Mouse (Mus musculus) kidney, embryonic 15.5 days (tissue): ENCODE measurements around the gene Ubtd2. TPM values are rescaled to one million over a fixed set of nuclear protein-coding genes. Genes with fewer than 3 reads are reported as not detected.
"Not testable (repeated sequence)": the region's sequence is repeated elsewhere in the genome, so short reads cannot be mapped to it uniquely, and the experiment has no call there.

Experiments
- ATAC-seq: fragments of 200-750 bp; cut with Nextera tagmentation; replicated peaks from 2 replicates; pipeline ENCODE4 v1.8.0; 2017; ENCODE audit warnings: moderate TSS enrichment; ENCODE audit not compliant: low FRiP score
- H3K27ac ChIP-seq: fragments of 300-500 bp; sonication (generic); 2 replicates; pipeline ENCODE4 v1.5.1; 2015; ENCODE audit warnings: mild to moderate bottlenecking, inconsistent platforms
- H3K27me3 ChIP-seq: fragments of 300-500 bp; sonication (generic); 2 replicates; pipeline ENCODE4 v1.6.1; 2015; ENCODE audit warnings: inconsistent platforms
- H3K36me3 ChIP-seq: fragments of 300-500 bp; sonication (generic); 2 replicates; pipeline ENCODE4 v1.6.1; 2015; ENCODE audit warnings: inconsistent platforms
- H3K4me1 ChIP-seq: fragments of 300-500 bp; sonication (generic); 2 replicates; pipeline ENCODE4 v1.6.1; 2015; ENCODE audit warnings: inconsistent platforms
- H3K4me2 ChIP-seq: fragments of 300-500 bp; sonication (generic); 2 replicates; pipeline ENCODE4 v1.6.1; 2015; ENCODE audit warnings: moderate library complexity, mild to moderate bottlenecking, inconsistent platforms
- H3K4me3 ChIP-seq: fragments of 300-500 bp; sonication (generic); replicated peaks from 2 replicates; pipeline ENCODE4 v1.5.1; 2015; ENCODE audit warnings: mild to moderate bottlenecking, inconsistent platforms
- H3K9ac ChIP-seq: fragments of 300-500 bp; sonication (generic); 2 replicates; pipeline ENCODE4 v1.6.1; 2015; ENCODE audit warnings: mild to moderate bottlenecking, inconsistent platforms
- H3K9me3 ChIP-seq: fragments of 300-500 bp; sonication (generic); replicated peaks from 2 replicates; pipeline ENCODE4 v1.6.1; 2016; ENCODE audit warnings: inconsistent platforms
- WGBS: fragments of 180-500 bp; shearing (Covaris S2); methylation state at CpG from one replicate; pipeline ENCODE4 v1.1.7; 2015; ENCODE audit warnings: mixed read lengths; 5-methylcytosine and 5-hydroxymethylcytosine counted together
- polyA plus RNA-seq: library from polyadenylated mRNA; unstranded; fragments of >200 nt; fragmentation: Nextera tagmentation; extraction: Ambion mirVana; gene quantifications from 2 replicates; pipeline ENCODE4 v1.2.1, GENCODE M21; 2015

The Ubtd2 gene
- polyA plus RNA-seq, 1 experiment from 2014 or later: 46.1 TPM

DNA sequence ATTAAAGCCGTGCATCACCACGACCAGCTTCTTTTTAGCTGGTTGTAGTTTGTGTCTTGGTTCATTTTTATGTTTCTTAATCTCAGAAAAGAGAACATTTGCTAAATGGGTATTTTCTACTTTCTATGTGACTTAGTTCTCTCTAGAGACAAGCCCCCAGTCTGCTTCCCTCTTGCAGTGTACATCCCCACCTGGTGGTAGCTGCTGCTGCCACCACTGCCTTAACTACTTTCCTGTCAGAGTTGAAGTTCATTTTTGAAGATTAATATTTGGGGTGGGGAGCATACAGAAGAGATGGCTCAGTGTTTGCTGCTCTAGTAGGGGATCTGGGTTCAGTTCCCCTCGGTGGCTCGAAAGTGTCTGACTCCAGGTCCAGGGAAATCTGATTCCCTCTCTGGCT is 44.8 kb downstream of the Ubtd2 start:
- H3K4me3 ChIP-seq: no peak overlapping the region
- no peaks in the 10 kb centered on the region for H3K4me1 ChIP-seq
- peaks cover 22% of the 10 kb centered on the region; the same call in 1 of the 2 replicates for H3K36me3 ChIP-seq
- H3K27me3 ChIP-seq: no peaks in the 10 kb centered on the region
- no peaks in the 10 kb centered on the region for H3K9me3 ChIP-seq
- no peak overlapping the region for H3K4me2 ChIP-seq
- WGBS: 90% methylated on average over 4 of the region's 4 CpGs
- no peak overlapping the region for H3K27ac ChIP-seq
- H3K9ac ChIP-seq: no peak overlapping the region
- no peak for ATAC-seq

DNA sequence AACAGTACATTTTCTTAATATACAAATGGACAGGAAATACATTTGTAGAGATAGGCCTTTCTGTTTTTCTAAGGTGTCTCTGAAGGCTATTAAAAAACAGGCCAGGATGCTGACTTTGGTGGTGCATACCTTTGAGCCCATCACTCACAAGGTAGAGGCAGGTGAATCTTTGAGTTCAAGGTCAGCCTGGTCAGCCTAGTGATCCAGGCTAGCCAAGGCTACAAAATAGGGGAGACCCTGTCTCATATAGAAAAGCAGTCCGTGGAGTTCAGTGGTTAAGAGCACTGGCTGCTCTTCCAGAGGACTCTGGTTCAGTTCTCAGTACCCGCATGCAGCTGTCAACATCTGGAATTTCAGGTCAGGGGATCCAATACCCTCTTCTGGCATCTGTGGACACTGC is 48.5 kb downstream of the Ubtd2 start:
- no peak overlapping the region for H3K9ac ChIP-seq
- H3K4me3 ChIP-seq: no peak overlapping the region
- peaks cover 22% of the 10 kb centered on the region; the same call in 1 of the 2 replicates for H3K36me3 ChIP-seq
- no peaks in the 10 kb centered on the region for H3K27me3 ChIP-seq
- H3K27ac ChIP-seq: no peak overlapping the region
- no peak overlapping the region for H3K4me2 ChIP-seq
- ATAC-seq: no peak
- WGBS: 94% methylated on average over 2 of the region's 2 CpGs
- H3K4me1 ChIP-seq: no peaks in the 10 kb centered on the region
- H3K9me3 ChIP-seq: no peaks in the 10 kb centered on the region

DNA sequence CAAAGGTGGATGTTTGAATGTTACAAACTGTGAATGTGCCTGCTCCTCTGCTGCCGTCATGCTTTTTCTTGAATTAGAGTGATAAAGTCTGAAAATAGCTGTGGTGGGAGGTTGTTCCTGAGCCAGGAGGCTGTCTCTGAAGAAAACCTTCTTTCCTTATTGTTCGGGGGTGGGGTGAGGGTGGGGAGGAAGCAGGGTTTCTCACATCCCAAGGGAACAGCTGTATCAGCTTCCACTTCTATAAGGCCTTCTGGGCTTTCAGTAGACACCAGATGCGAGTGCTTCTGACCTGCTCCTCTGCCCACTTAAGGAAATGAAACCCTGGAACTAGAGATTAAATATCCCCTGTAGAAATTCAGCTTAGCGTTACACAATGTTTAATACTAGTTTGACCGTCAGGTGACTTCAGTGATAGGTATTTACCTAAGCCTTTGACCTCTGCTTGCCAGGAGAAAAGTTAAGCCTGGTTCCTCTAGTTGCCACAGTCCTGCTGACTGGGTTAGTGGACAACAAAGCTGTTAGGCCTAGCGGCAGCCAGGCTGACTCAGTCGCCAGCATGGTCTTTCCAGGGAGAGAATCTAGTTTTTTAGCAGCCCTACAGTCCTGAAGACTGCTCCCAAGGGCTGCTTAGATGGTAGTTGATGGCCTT is 50.0 kb downstream of the Ubtd2 start:
- Histone ChIP-seq H3K27me3 (no peaks in the 10 kb centered on the region), H3K4me3 (no peak overlapping the region), H3K4me1 (no peaks in the 10 kb centered on the region), H3K9ac (no peak overlapping the region), H3K27ac (peak overlapping the region; percentile 39; the same call in 1 of the 2 replicates), H3K4me2 (no peak overlapping the region), H3K9me3 (no peaks in the 10 kb centered on the region), H3K36me3 (peaks cover 18% of the 10 kb centered on the region; the same call in 1 of the 2 replicates)
- 52% methylated on average over 7 of the region's 7 CpGs for WGBS
- ATAC-seq: no peak

DNA sequence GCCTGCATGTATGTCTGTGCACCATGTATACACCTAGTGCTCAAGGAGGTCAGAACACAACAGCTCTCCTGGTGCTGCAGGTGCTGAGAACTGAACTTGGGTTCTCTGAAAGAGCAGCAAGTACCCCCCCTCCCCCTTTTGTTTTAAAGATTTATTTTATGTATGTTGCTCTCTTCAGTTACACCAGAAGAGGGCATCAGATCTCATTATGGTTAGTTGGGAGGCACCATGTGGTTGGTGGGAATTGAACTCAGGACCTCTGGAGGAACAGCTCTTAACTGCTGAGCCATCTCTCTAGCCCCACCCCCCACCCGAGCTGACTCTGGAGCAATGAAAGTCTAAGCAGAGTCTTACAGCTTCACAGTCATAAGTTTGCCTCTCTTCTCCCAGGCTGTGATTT is 55.8 kb downstream of the Ubtd2 start:
- Histone ChIP-seq H3K4me3 (no peak overlapping the region), H3K36me3 (peaks cover 4% of the 10 kb centered on the region), H3K9ac (no peak overlapping the region), H3K9me3 (no peaks in the 10 kb centered on the region), H3K27me3 (no peaks in the 10 kb centered on the region), H3K27ac (no peak overlapping the region), H3K4me1 (no peaks in the 10 kb centered on the region), H3K4me2 (no peak overlapping the region)
- 75% methylated on average over 1 of the region's 1 CpGs for WGBS
- ATAC-seq: no peak

DNA sequence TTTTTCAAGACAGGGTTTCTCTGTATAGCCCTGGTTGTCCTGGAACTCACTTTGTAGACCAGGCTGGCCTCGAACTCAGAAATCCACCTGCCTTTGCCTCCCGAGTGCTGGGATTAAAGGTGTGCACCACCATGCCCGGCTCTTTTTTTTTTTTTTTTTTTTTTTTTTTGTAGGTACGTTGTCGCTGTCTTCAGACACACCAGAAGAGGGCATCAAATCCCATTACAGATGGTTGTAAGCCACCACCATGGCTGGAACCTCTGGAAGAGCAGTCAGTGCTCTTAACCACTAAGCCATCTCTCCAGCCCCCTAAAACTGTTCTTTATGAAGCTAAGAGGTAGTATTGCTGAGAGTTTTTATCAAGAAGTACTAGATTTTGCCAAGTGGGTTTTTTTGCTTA is 59.7 kb downstream of the Ubtd2 start:
- not testable (repeated sequence) for H3K4me3 ChIP-seq, H3K27ac ChIP-seq, H3K9ac ChIP-seq, ATAC-seq, H3K4me1 ChIP-seq, H3K9me3 ChIP-seq, H3K4me2 ChIP-seq, H3K27me3 ChIP-seq
- peaks cover 40% of the 10 kb centered on the region for H3K36me3 ChIP-seq
- 98% methylated on average over 4 of the region's 5 CpGs for WGBS

DNA sequence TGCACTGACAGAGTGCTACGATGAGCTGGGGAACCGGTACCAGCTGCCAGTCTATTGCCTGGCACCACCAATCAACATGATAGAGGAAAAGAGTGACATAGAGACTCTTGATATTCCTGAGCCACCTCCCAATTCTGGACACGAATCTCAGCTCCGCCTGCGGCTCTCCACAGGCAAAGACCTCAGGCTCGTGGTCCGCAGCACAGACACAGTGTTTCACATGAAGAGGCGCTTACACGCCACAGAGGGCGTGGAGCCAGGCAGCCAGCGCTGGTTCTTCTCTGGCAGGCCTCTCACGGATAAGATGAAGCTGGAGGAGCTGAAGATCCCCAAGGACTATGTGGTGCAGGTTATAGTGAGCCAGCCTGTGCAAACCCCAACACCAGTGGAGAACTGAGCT is 60.9 kb downstream of the Ubtd2 start:
- WGBS: 90% methylated on average over 12 of the region's 12 CpGs
- no peaks in the 10 kb centered on the region for H3K9me3 ChIP-seq
- no peak overlapping the region for H3K9ac ChIP-seq
- no peaks in the 10 kb centered on the region for H3K4me1 ChIP-seq
- H3K27ac ChIP-seq: no peak overlapping the region
- H3K4me3 ChIP-seq: no peak overlapping the region
- H3K27me3 ChIP-seq: no peaks in the 10 kb centered on the region
- no peak for ATAC-seq
- no peak overlapping the region for H3K4me2 ChIP-seq
- H3K36me3 ChIP-seq: peaks cover 47% of the 10 kb centered on the region

DNA sequence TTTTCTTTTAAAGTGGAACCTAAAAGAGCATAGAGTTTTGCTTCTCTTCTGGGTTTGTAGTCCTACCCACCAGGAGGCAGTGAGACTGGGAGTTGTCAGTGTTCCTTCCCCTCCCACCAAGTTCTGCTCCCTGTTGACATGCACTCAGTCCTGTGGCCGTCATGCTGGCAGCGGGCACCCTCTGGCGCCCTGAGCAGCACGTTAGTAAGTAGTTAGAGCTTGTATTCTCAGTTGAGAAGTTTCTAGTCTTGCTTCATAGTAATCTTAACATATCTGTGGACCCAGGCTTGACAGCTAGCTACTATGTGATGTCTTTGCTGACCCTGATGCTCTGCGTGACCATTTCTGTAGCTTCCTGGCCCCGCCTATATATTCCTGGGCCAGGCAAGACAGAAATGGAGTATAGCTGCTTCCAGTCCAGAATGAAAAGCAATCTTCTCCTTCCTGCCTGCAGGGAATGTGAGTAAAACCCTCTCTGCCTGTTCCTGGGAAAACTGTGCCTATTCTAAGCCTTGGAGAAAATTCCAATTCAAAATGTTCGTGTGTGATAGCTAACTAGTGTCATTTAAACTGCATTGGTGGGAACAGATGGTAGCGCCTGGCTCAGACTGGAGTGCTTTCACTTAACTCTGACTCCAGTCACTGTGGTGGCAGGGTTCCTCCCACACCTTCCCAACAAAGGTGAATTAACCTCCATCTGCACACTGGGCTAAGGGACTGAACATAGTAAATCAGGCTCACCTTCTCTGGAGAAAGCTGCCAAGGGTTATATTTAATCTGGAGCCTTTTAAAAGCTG is 61.9 kb downstream of the Ubtd2 start:
- no peak for ATAC-seq
- Histone ChIP-seq H3K9ac (no peak overlapping the region), H3K4me2 (no peak overlapping the region), H3K9me3 (no peaks in the 10 kb centered on the region), H3K27ac (no peak overlapping the region), H3K27me3 (no peaks in the 10 kb centered on the region), H3K36me3 (peaks cover 47% of the 10 kb centered on the region), H3K4me1 (no peaks in the 10 kb centered on the region), H3K4me3 (no peak overlapping the region)
- WGBS: 82% methylated on average over 8 of the region's 8 CpGs

DNA sequence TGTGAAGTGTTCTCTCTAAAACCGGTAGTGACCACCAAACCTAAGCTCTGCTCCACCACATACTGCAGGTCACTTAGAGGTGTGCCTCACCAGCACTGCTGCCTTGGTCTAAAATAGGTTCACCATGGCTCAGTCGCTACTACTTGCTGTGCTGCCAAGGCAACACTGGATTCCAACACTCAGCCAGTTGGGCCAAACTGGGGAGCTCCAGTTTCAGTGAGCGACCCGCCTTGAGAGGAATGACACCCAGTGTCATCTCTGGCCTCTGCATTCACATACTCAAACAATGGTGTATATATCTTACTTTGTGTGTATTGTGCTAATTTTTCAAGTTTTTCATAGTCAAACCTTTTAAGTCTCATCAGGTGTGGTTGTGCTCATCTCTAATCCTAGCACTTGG is 63.6 kb downstream of the Ubtd2 start:
- no peaks in the 10 kb centered on the region for H3K4me1 ChIP-seq
- 85% methylated on average over 4 of the region's 4 CpGs for WGBS
- ATAC-seq: no peak
- no peak overlapping the region for H3K9ac ChIP-seq
- H3K27ac ChIP-seq: no peak overlapping the region
- no peaks in the 10 kb centered on the region for H3K27me3 ChIP-seq
- peaks cover 47% of the 10 kb centered on the region for H3K36me3 ChIP-seq
- H3K4me3 ChIP-seq: no peak overlapping the region
- H3K4me2 ChIP-seq: no peak overlapping the region
- H3K9me3 ChIP-seq: no peaks in the 10 kb centered on the region

DNA sequence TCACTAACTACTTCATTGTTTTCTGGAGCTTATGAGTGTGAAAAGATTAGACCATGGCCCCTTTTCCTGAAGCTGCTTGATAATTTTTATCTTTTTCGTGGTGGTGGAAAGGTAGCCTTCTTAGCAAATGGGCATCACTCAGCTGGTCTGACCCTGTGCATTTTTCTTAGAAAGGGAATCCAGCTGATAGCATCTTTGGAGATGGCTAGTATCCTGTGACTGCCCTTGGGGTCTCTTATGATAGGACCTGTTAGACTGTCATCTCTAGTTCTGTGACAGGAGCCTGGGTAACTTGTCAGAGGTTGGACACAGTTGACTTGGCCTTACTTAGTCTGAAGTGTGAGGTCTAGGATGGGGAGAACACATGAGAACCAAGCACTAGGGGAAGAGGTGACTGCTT is 64.2 kb downstream of the Ubtd2 start:
- ATAC-seq: no peak
- Histone ChIP-seq H3K27me3 (no peaks in the 10 kb centered on the region), H3K4me3 (no peak overlapping the region), H3K9ac (no peak overlapping the region), H3K36me3 (peaks cover 47% of the 10 kb centered on the region), H3K9me3 (no peaks in the 10 kb centered on the region), H3K4me2 (no peak overlapping the region), H3K4me1 (no peaks in the 10 kb centered on the region), H3K27ac (no peak overlapping the region)
- WGBS: 97% methylated on average over 1 of the region's 1 CpGs

DNA sequence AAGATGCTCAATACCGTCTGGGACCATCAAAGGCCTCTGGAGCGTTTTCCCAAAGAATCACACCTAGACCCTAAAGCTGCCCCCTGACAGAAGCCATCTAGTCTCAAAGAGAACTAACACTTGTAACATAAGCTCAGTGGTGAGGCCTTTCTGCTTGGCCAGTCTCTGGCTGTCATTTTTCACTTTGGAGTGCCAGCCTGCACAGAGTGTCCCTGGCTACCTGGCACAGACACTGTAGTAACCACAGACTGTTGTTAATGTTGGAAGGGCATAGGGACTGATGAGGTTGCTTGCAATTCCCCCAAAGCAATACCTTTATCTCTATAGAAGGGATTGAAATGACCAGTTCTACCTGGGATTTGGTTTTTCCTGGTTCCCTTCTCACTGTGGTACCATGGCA is 66.1 kb downstream of the Ubtd2 start:
- 55% methylated on average over 2 of the region's 2 CpGs for WGBS
- Histone ChIP-seq H3K27ac (no peak overlapping the region), H3K9ac (no peak overlapping the region), H3K4me1 (no peaks in the 10 kb centered on the region), H3K9me3 (no peaks in the 10 kb centered on the region), H3K4me2 (no peak overlapping the region), H3K27me3 (no peaks in the 10 kb centered on the region), H3K4me3 (no peak overlapping the region), H3K36me3 (peaks cover 40% of the 10 kb centered on the region)
- no peak for ATAC-seq

DNA sequence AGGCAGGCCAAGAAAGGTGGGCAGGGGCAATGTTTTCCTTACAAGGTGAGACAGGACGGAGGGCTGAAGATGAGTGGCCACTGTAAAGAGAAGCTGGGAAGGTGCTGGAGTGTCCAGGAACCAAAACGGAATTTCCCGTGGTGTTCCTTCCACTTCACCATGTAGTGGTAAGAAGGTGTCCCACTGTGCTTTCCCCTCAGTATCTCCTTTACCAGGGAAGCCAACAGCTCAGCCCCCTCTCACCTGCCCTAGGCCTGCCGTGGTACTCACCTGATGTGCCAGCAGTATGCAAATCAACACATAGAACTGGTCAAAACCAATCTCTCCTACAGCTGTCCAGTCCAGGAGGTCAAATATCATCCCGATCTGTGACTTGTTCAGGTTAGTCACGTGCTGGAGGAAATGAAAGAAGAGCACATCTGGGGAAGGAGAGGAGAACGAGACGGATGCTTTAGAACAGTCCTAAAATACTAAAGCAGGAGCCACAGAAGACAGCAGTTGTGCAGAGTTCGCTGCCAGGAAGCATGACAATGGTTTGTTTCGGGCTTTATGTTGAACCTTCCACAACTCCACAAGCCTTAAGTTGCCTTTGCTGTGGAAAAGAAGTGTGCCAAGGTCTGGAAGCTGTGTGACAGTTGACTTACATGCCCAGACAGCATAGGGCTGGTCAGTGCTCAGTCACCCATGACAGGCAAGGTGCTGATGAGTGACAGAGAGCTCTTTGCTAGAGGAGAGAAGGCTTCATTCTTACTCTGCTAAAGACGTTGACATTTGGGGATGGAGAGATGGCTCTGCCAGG is 69.2 kb downstream of the Ubtd2 start:
- 71% methylated on average over 11 of the region's 11 CpGs for WGBS
- Histone ChIP-seq H3K4me1 (no peaks in the 10 kb centered on the region), H3K27ac (no peak overlapping the region), H3K27me3 (no peaks in the 10 kb centered on the region), H3K9ac (no peak overlapping the region), H3K9me3 (no peaks in the 10 kb centered on the region), H3K4me2 (no peak overlapping the region), H3K36me3 (peaks cover 13% of the 10 kb centered on the region; the same call in 1 of the 2 replicates), H3K4me3 (no peak overlapping the region)
- ATAC-seq: no peak

DNA sequence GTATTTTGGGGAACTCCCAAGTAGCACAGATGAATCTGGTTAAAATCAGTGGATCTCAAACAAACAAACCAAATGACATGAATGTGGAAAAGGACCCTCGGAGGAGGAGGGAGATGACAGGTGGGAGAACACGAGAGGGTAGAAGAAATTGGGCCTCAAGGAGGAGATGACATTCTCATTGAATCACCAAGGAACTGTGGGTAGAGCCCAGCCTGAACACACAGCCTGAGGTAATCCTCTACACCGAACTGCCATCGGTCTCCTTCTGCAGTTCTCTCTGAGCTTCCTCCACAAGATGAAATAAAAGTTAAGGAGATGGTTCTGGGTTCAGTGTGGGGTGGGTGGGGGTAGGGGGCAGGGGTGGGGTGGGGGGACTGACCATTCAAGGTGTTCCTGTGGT is 71.8 kb downstream of the Ubtd2 start:
- no peak overlapping the region for H3K27ac ChIP-seq
- H3K9me3 ChIP-seq: no peaks in the 10 kb centered on the region
- no peaks in the 10 kb centered on the region for H3K36me3 ChIP-seq
- peaks cover 6% of the 10 kb centered on the region for H3K4me1 ChIP-seq
- 0 out of 2 replicates have a peak, but pooled peaks cover 7% of the 10 kb centered on the region for H3K27me3 ChIP-seq
- ATAC-seq: no peak
- H3K4me2 ChIP-seq: no peak overlapping the region
- no peak overlapping the region for H3K4me3 ChIP-seq
- 81% methylated on average over 4 of the region's 4 CpGs for WGBS
- no peak overlapping the region for H3K9ac ChIP-seq
